Mouse (Mus musculus): ENCODE results near the gene Lmtk3.

GRCm38 (mm10) chr7:45800546-45801204 is 17.1 kb downstream of the Lmtk3 start:
- TF ChIP-seq CTCF (IDR thresholded peaks at IDR 0.05; ENCODE audit: low read depth) (no peak), EP300 (IDR thresholded peaks at IDR 0.05; ENCODE audit: low read depth) (no peak)
